Mouse (Mus musculus) embryonic fibroblast, embryonic 13.5 days (primary cell): ENCODE results near the gene Orai2. TPM values are rescaled to one million over a fixed set of nuclear protein-coding genes. Genes with fewer than 3 reads are reported as not detected.
"Not testable (repeated sequence)": the region's sequence is repeated elsewhere in the genome, so short reads cannot be mapped to it uniquely, and the experiment has no call there.

Experiments
- H3K27ac ChIP-seq: 2 replicates; pipeline ENCODE4 v1.5.1; 2012; ENCODE audit warnings: low read length, control low read depth, inconsistent platforms; ENCODE audit not compliant: insufficient read depth
- H3K4me1 ChIP-seq: 2 replicates; pipeline ENCODE4 v1.6.1; 2011; ENCODE audit warnings: low read length; ENCODE audit not compliant: control insufficient read depth, insufficient read depth
- H3K4me3 ChIP-seq: 2 replicates; pipeline ENCODE4 v1.5.1; 2011; ENCODE audit warnings: mild to moderate bottlenecking, control low read depth, low read length; ENCODE audit not compliant: insufficient read depth
- CTCF ChIP-seq: IDR thresholded peaks from 2 replicates; pipeline ENCODE4 v1.5.1; 2011; ENCODE audit warnings: mild to moderate bottlenecking, control low read depth, low read length, moderate library complexity, borderline replicate concordance; ENCODE audit not compliant: insufficient read depth
- POLR2A ChIP-seq: IDR thresholded peaks from 2 replicates; pipeline ENCODE4 v1.6.1; 2011; ENCODE audit warnings: low read depth, mild to moderate bottlenecking, control low read depth, low read length, moderate library complexity
- polyA plus RNA-seq: library from polyadenylated mRNA; stranded (reverse); fragments of >200 nt; gene quantifications from 2 replicates; pipeline ENCODE4 v1.2.4, GENCODE M21; 2011; ENCODE audit warnings: low read depth; ENCODE audit not compliant: missing spikeins, insufficient read length

The Orai2 gene
- polyA plus RNA-seq, 1 experiment = 11.3 TPM

- TF ChIP-seq POLR2A (no peak), CTCF (peak; percentile 65; the same call in 1 of the 2 replicates)
- Histone ChIP-seq H3K27ac (no peak overlapping the region), H3K4me3 (no peak overlapping the region), H3K4me1 (0 out of 2 replicates have a peak, but pooled peaks cover 2% of the 10 kb centered on the region)
These were observed 32.7 kb downstream of the Orai2 start for GRCm38 (mm10) chr5:136137658-136138274.

GRCm38 (mm10) chr5:136136292-136136990, 34.1 kb downstream of the Orai2 start:
- Histone ChIP-seq H3K4me3 (peak overlapping the region; percentile 88), H3K27ac (peak overlapping the region; percentile 45; the same call in 1 of the 2 replicates), H3K4me1 (0 out of 2 replicates have a peak, but pooled peaks cover 2% of the 10 kb centered on the region)
- TF ChIP-seq POLR2A (no peak), CTCF (no peak)

- peak; percentile 42; the same call in 1 of the 2 replicates for TF ChIP-seq CTCF
- peak; percentile 77 for TF ChIP-seq POLR2A
- peak within 1 kb of the TSS; percentile 88 for H3K4me3 ChIP-seq
- 0 out of 2 replicates have a peak, but pooled peaks cover 2% of the 10 kb centered on the region for H3K4me1 ChIP-seq
- peak within 1 kb of the TSS; percentile 45; the same call in 1 of the 2 replicates for H3K27ac ChIP-seq
These were observed 34.8 kb downstream of the Orai2 start, which contains the start of the genes Lrwd1 and Alkbh4 for GRCm38 (mm10) chr5:136135571-136136291. TSS of gene Lrwd1 (minus strand) at chr5:136136074. TSS of gene Alkbh4 (plus strand) at chr5:136136146.

GRCm38 (mm10) chr5:136122165-136122564, 48.3 kb downstream of the Orai2 start:
- Histone ChIP-seq H3K4me1 (peaks cover 3% of the 10 kb centered on the region), H3K27ac (no peak overlapping the region), H3K4me3 (no peak overlapping the region)
- TF ChIP-seq CTCF (no peak), POLR2A (no peak)

GRCm38 (mm10) chr5:136116784-136117112, 53.8 kb downstream of the Orai2 start:
- no peak overlapping the region for H3K27ac ChIP-seq
- TF ChIP-seq POLR2A (no peak), CTCF (no peak)
- peak overlapping the region; percentile 98 for H3K4me3 ChIP-seq
- peaks cover 3% of the 10 kb centered on the region for H3K4me1 ChIP-seq

GRCm38 (mm10) chr5:136115891-136116783, 54.4 kb downstream of the Orai2 start, which contains the start of gene Polr2j:
TSS of gene Polr2j (plus strand) at chr5:136116631.
- H3K27ac ChIP-seq = no peak within 1 kb of the TSS
- H3K4me1 ChIP-seq = peaks cover 3% of the 10 kb centered on the region
- TF ChIP-seq POLR2A (peak; percentile 74; the same call in 1 of the 2 replicates), CTCF (peak; percentile 89)
- peak within 1 kb of the TSS; percentile 98 for H3K4me3 ChIP-seq

GRCm38 (mm10) chr5:136113546-136113945, 57.0 kb downstream of the Orai2 start:
- H3K27ac ChIP-seq, H3K4me1 ChIP-seq, H3K4me3 ChIP-seq: not testable (repeated sequence)

GRCm38 (mm10) chr5:136109042-136109441, 61.5 kb downstream of the Orai2 start:
- peak overlapping the region; percentile 27; the same call in 1 of the 2 replicates for H3K27ac ChIP-seq
- H3K4me3 ChIP-seq = no peak overlapping the region
- TF ChIP-seq POLR2A (no peak), CTCF (no peak)
- H3K4me1 ChIP-seq = peaks cover 11% of the 10 kb centered on the region; the same call in 1 of the 2 replicates

- Histone ChIP-seq H3K4me3 (no peak overlapping the region), H3K4me1 (peaks cover 11% of the 10 kb centered on the region; the same call in 1 of the 2 replicates), H3K27ac (peak overlapping the region; percentile 27; the same call in 1 of the 2 replicates)
- no peak for TF ChIP-seq CTCF
- no peak for TF ChIP-seq POLR2A
These were observed 62.0 kb downstream of the Orai2 start for GRCm38 (mm10) chr5:136108486-136108885.
